Comparison of ENCODE assay signal across 15 mouse cellular contexts in the genomic region with DNA sequence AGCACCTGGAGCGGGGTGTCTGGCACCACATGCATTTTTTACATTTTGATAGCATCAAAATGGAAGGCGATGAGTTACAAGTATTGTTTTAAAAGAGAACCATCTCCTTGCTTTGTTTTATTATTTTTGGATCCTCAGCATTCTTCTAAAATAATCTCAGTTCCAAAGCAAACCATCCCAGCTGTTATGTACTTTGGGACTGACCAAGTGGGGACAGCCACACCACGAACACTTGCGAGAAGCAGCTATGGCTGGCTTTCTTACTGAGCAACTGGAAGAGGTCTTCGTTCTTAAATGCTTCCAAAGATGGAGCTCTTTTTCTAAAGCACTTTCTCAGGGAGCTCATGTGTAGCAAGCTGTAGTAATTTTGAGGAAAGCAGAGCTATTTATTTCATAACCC.
"Had no signal": no experiment of that assay in that cellular context is flagged by ENCODE, and none has a peak within 500 bp of the region (broad histone marks: within the 10 kb centered on the region; RNA-seq: fewer than 3 reads in every experiment).

No protein-coding gene starts in this region.

- H3K4me3 ChIP-seq: layer of hippocampus, adult 2 months; liver, embryonic 13.5 days; neural tube, embryonic 12.5 days; neural tube, embryonic 15.5 days had no signal

- H3K27ac ChIP-seq: layer of hippocampus, adult 2 months; liver, embryonic 13.5 days; neural tube, embryonic 12.5 days; neural tube, embryonic 15.5 days had no signal

- H3K36me3 ChIP-seq: liver, embryonic 13.5 days; neural tube, embryonic 12.5 days; neural tube, embryonic 15.5 days had no signal

- DNase-seq: kidney, postnatal 25 days; layer of hippocampus, adult 9-11 months; liver, embryonic 13.5 days; lung, adult 2 months; lung, postnatal 14 days; lung, postnatal 4 days; midbrain, embryonic 14.5 days; right cerebral cortex, adult 18-20 months; right cerebral cortex, postnatal 14 days; right cerebral cortex, postnatal 4 days; thymus, postnatal 25 days had no signal

- H3K9ac ChIP-seq: liver, embryonic 13.5 days; neural tube, embryonic 12.5 days; neural tube, embryonic 15.5 days had no signal

- H3K9me3 ChIP-seq: liver, embryonic 13.5 days; neural tube, embryonic 12.5 days; neural tube, embryonic 15.5 days had no signal

- H3K4me2 ChIP-seq: liver, embryonic 13.5 days; midbrain, embryonic 11.5 days; neural tube, embryonic 12.5 days; neural tube, embryonic 15.5 days had no signal

- H3K4me1 ChIP-seq: liver, embryonic 13.5 days; neural tube, embryonic 12.5 days; neural tube, embryonic 15.5 days had no signal

- H3K27me3 ChIP-seq: liver, embryonic 13.5 days; neural tube, embryonic 12.5 days; neural tube, embryonic 15.5 days had no signal
